Mouse (Mus musculus): ENCODE results near the gene Muc5b. TPM values are rescaled to one million over a fixed set of nuclear protein-coding genes. Genes with fewer than 3 reads are reported as not detected.

Gene Muc5b
- polyA plus RNA-seq, 1 experiment from 2014 or later, result not detected

- H3K27me3 ChIP-seq (ENCODE audit: control insufficient read depth, insufficient read depth, low read length), result no peaks in the 10 kb centered on the region
- H3K9me3 ChIP-seq (ENCODE audit: control insufficient read depth, low read length), result no peaks in the 10 kb centered on the region
- H3K4me2 ChIP-seq (ENCODE audit: low read depth, low read length, severe bottlenecking), result no peak overlapping the region
- H3K27ac ChIP-seq (ENCODE audit: low read depth, low read length), result no peak overlapping the region
- 77% methylated on average over 5 of the region's 5 CpGs for WGBS
- H3K4me3 ChIP-seq (ENCODE audit: low read depth, low read length), result no peak overlapping the region
- no peaks in the 10 kb centered on the region; the same call in 1 of the 2 replicates for H3K36me3 ChIP-seq (ENCODE audit: control insufficient read depth, insufficient read depth, low read length)
- ATAC-seq (replicated peaks; ENCODE audit: low FRiP score) (no peak), DNase-seq (ENCODE audit: low spot score) (no peak)
- H3K4me1 ChIP-seq (replicated peaks; ENCODE audit: control insufficient read depth, insufficient read depth, low read length), result no peaks in the 10 kb centered on the region
- H3K9ac ChIP-seq (ENCODE audit: low read length), result no peak overlapping the region
Measured at GRCm38 (mm10) chr7:141870553-141870952, 31.7 kb downstream of the Muc5b start.

- no peak overlapping the region for H3K4me3 ChIP-seq (ENCODE audit: low read depth, low read length)
- H3K36me3 ChIP-seq (ENCODE audit: control insufficient read depth, insufficient read depth, low read length), result no peaks in the 10 kb centered on the region; the same call in 1 of the 2 replicates
- no peak for DNase-seq (ENCODE audit: low spot score)
- H3K4me2 ChIP-seq (ENCODE audit: low read depth, low read length, severe bottlenecking), result no peak overlapping the region
- no peaks in the 10 kb centered on the region for H3K9me3 ChIP-seq (ENCODE audit: control insufficient read depth, low read length)
- ATAC-seq (replicated peaks; ENCODE audit: low FRiP score), result no peak
- no peaks in the 10 kb centered on the region for H3K4me1 ChIP-seq (replicated peaks; ENCODE audit: control insufficient read depth, insufficient read depth, low read length)
- 91% methylated on average over 5 of the region's 5 CpGs for WGBS
- H3K27me3 ChIP-seq (ENCODE audit: control insufficient read depth, insufficient read depth, low read length), result no peaks in the 10 kb centered on the region
- no peak overlapping the region for H3K9ac ChIP-seq (ENCODE audit: low read length)
- H3K27ac ChIP-seq (ENCODE audit: low read depth, low read length), result no peak overlapping the region
Measured at GRCm38 (mm10) chr7:141874891-141875290, 36.0 kb downstream of the Muc5b start.

- WGBS, result 90% methylated on average over 2 of the region's 2 CpGs
- H3K4me3 ChIP-seq (ENCODE audit: low read depth, low read length), result no peak overlapping the region
- H3K4me2 ChIP-seq (ENCODE audit: low read depth, low read length, severe bottlenecking), result no peak overlapping the region
- DNase-seq (ENCODE audit: low spot score) (no peak), ATAC-seq (replicated peaks; ENCODE audit: low FRiP score) (no peak)
- no peaks in the 10 kb centered on the region; the same call in 1 of the 2 replicates for H3K36me3 ChIP-seq (ENCODE audit: control insufficient read depth, insufficient read depth, low read length)
- H3K4me1 ChIP-seq (replicated peaks; ENCODE audit: control insufficient read depth, insufficient read depth, low read length), result no peaks in the 10 kb centered on the region
- H3K9ac ChIP-seq (ENCODE audit: low read length), result no peak overlapping the region
- no peak overlapping the region for H3K27ac ChIP-seq (ENCODE audit: low read depth, low read length)
- H3K27me3 ChIP-seq (ENCODE audit: control insufficient read depth, insufficient read depth, low read length), result no peaks in the 10 kb centered on the region
- H3K9me3 ChIP-seq (ENCODE audit: control insufficient read depth, low read length), result no peaks in the 10 kb centered on the region
Measured at GRCm38 (mm10) chr7:141878813-141879212, 39.9 kb downstream of the Muc5b start.

GRCm38 (mm10) chr7:141892151-141892550 is 53.3 kb downstream of the Muc5b start:
- Histone ChIP-seq H3K9me3 (ENCODE audit: control insufficient read depth, low read length) (no peaks in the 10 kb centered on the region), H3K36me3 (ENCODE audit: control insufficient read depth, insufficient read depth, low read length) (peaks cover 7% of the 10 kb centered on the region), H3K27ac (ENCODE audit: low read depth, low read length) (no peak overlapping the region), H3K4me1 (replicated peaks; ENCODE audit: control insufficient read depth, insufficient read depth, low read length) (no peaks in the 10 kb centered on the region), H3K27me3 (ENCODE audit: control insufficient read depth, insufficient read depth, low read length) (no peaks in the 10 kb centered on the region), H3K4me3 (ENCODE audit: low read depth, low read length) (no peak overlapping the region), H3K9ac (ENCODE audit: low read length) (no peak overlapping the region), H3K4me2 (ENCODE audit: low read depth, low read length, severe bottlenecking) (no peak overlapping the region)
- no peak for DNase-seq (ENCODE audit: low spot score)
- 93% methylated on average over 7 of the region's 7 CpGs for WGBS
- no peak for ATAC-seq (replicated peaks; ENCODE audit: low FRiP score)

- ATAC-seq (replicated peaks; ENCODE audit: low FRiP score), result peak; percentile 57
- Histone ChIP-seq H3K4me3 (ENCODE audit: low read depth, low read length) (peak overlapping the region; percentile 88), H3K36me3 (ENCODE audit: control insufficient read depth, insufficient read depth, low read length) (no peaks in the 10 kb centered on the region), H3K27ac (ENCODE audit: low read depth, low read length) (peak overlapping the region; percentile 59), H3K4me2 (ENCODE audit: low read depth, low read length, severe bottlenecking) (peak overlapping the region; percentile 88), H3K4me1 (replicated peaks; ENCODE audit: control insufficient read depth, insufficient read depth, low read length) (no peaks in the 10 kb centered on the region; the same call in 1 of the 2 replicates), H3K9me3 (ENCODE audit: control insufficient read depth, low read length) (no peaks in the 10 kb centered on the region), H3K27me3 (ENCODE audit: control insufficient read depth, insufficient read depth, low read length) (no peaks in the 10 kb centered on the region), H3K9ac (ENCODE audit: low read length) (peak overlapping the region; percentile 94)
- WGBS, result under 1% methylated on average over 16 of the region's 16 CpGs
- no peak for DNase-seq (ENCODE audit: low spot score)
Measured at GRCm38 (mm10) chr7:141901825-141902224, 63.0 kb downstream of the Muc5b start.

- H3K9ac ChIP-seq (ENCODE audit: low read length), result peak overlapping the region; percentile 94
- peak overlapping the region; percentile 88 for H3K4me2 ChIP-seq (ENCODE audit: low read depth, low read length, severe bottlenecking)
- peak overlapping the region; percentile 88 for H3K4me3 ChIP-seq (ENCODE audit: low read depth, low read length)
- ATAC-seq (replicated peaks; ENCODE audit: low FRiP score), result peak; percentile 96
- peak overlapping the region; percentile 59 for H3K27ac ChIP-seq (ENCODE audit: low read depth, low read length)
- H3K27me3 ChIP-seq (ENCODE audit: control insufficient read depth, insufficient read depth, low read length), result no peaks in the 10 kb centered on the region
- WGBS, result under 1% methylated on average over 41 of the region's 44 CpGs
- H3K4me1 ChIP-seq (replicated peaks; ENCODE audit: control insufficient read depth, insufficient read depth, low read length), result no peaks in the 10 kb centered on the region; the same call in 1 of the 2 replicates
- DNase-seq (ENCODE audit: low spot score), result peak; percentile 100
- no peaks in the 10 kb centered on the region for H3K9me3 ChIP-seq (ENCODE audit: control insufficient read depth, low read length)
- no peaks in the 10 kb centered on the region for H3K36me3 ChIP-seq (ENCODE audit: control insufficient read depth, insufficient read depth, low read length)
Measured at GRCm38 (mm10) chr7:141902269-141902729, 63.4 kb downstream of the Muc5b start.

- Histone ChIP-seq H3K4me3 (ENCODE audit: low read depth, low read length) (peak overlapping the region; percentile 88), H3K4me2 (ENCODE audit: low read depth, low read length, severe bottlenecking) (peak overlapping the region; percentile 88), H3K36me3 (ENCODE audit: control insufficient read depth, insufficient read depth, low read length) (no peaks in the 10 kb centered on the region), H3K9ac (ENCODE audit: low read length) (peak overlapping the region; percentile 63), H3K27ac (ENCODE audit: low read depth, low read length) (peak overlapping the region; percentile 8; the same call in 1 of the 2 replicates), H3K27me3 (ENCODE audit: control insufficient read depth, insufficient read depth, low read length) (no peaks in the 10 kb centered on the region), H3K9me3 (ENCODE audit: control insufficient read depth, low read length) (no peaks in the 10 kb centered on the region), H3K4me1 (replicated peaks; ENCODE audit: control insufficient read depth, insufficient read depth, low read length) (no peaks in the 10 kb centered on the region; the same call in 1 of the 2 replicates)
- 63% methylated on average over 4 of the region's 4 CpGs for WGBS
- 0 out of 2 replicates have a peak, but pooled peaks have one; percentile 4 for ATAC-seq (replicated peaks; ENCODE audit: low FRiP score)
- no peak for DNase-seq (ENCODE audit: low spot score)
Measured at GRCm38 (mm10) chr7:141902791-141903190, 63.9 kb downstream of the Muc5b start.

GRCm38 (mm10) chr7:141908591-141908990 is 69.7 kb downstream of the Muc5b start:
- 82% methylated on average over 6 of the region's 6 CpGs for WGBS
- no peak overlapping the region for H3K4me2 ChIP-seq (ENCODE audit: low read depth, low read length, severe bottlenecking)
- no peaks in the 10 kb centered on the region for H3K36me3 ChIP-seq (ENCODE audit: control insufficient read depth, insufficient read depth, low read length)
- H3K27ac ChIP-seq (ENCODE audit: low read depth, low read length), result no peak overlapping the region
- no peaks in the 10 kb centered on the region for H3K4me1 ChIP-seq (replicated peaks; ENCODE audit: control insufficient read depth, insufficient read depth, low read length)
- no peak overlapping the region for H3K4me3 ChIP-seq (ENCODE audit: low read depth, low read length)
- no peaks in the 10 kb centered on the region; the same call in 1 of the 2 replicates for H3K27me3 ChIP-seq (ENCODE audit: control insufficient read depth, insufficient read depth, low read length)
- H3K9me3 ChIP-seq (ENCODE audit: control insufficient read depth, low read length), result no peaks in the 10 kb centered on the region
- ATAC-seq (replicated peaks; ENCODE audit: low FRiP score) (no peak), DNase-seq (ENCODE audit: low spot score) (no peak)
- H3K9ac ChIP-seq (ENCODE audit: low read length), result no peak overlapping the region

- 64% methylated on average over 3 of the region's 3 CpGs for WGBS
Measured at GRCm38 (mm10) chr7:141911305-141911704, 72.4 kb downstream of the Muc5b start.

More at GRCm38 (mm10) chr7:141911305-141911704, 72.4 kb downstream of the Muc5b start:
- Histone ChIP-seq H3K27ac (ENCODE audit: low read depth, low read length) (no peak overlapping the region), H3K4me1 (replicated peaks; ENCODE audit: control insufficient read depth, insufficient read depth, low read length) (no peaks in the 10 kb centered on the region), H3K9me3 (ENCODE audit: control insufficient read depth, low read length) (no peaks in the 10 kb centered on the region), H3K4me3 (ENCODE audit: low read depth, low read length) (no peak overlapping the region), H3K36me3 (ENCODE audit: control insufficient read depth, insufficient read depth, low read length) (no peaks in the 10 kb centered on the region), H3K9ac (ENCODE audit: low read length) (no peak overlapping the region), H3K4me2 (ENCODE audit: low read depth, low read length, severe bottlenecking) (no peak overlapping the region), H3K27me3 (ENCODE audit: control insufficient read depth, insufficient read depth, low read length) (no peaks in the 10 kb centered on the region; the same call in 1 of the 2 replicates)
- no peak for ATAC-seq (replicated peaks; ENCODE audit: low FRiP score)
- DNase-seq (ENCODE audit: low spot score), result peak; percentile 24
